Mouse (Mus musculus): ENCODE data around the gene Gm3424. TPM values are rescaled to one million over a fixed set of nuclear protein-coding genes. Genes with fewer than 3 reads are reported as not detected.
"Not testable (repeated sequence)": the region's sequence is repeated elsewhere in the genome, so short reads cannot be mapped to it uniquely, and the experiment has no call there.

Gene Gm3424
- total RNA-seq (2022): not detected

DNA sequence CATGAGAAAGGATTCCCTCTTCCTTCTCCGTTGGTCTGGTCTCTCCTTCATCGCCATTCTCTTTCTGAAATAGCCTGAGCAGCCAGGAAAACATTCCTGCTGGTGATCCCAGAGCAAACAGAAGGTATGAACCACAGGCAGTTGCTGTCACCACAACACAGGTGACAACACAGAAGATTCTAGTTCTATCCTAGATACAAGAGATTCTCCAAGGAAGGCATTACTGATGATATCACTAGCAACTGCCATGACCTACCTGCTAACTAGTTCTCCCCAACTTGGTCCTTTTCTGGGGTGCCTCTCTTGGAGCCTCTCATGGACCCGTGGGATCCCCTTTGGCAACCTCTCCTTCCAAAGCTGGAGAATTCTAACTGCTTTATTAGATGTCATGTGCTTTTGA, at the start of gene Gm3424:
Gene Gm3424, minus strand, starts transcription at position 101 of the 400 bp plus-strand sequence.
- DNase-seq: not testable (repeated sequence)

DNA sequence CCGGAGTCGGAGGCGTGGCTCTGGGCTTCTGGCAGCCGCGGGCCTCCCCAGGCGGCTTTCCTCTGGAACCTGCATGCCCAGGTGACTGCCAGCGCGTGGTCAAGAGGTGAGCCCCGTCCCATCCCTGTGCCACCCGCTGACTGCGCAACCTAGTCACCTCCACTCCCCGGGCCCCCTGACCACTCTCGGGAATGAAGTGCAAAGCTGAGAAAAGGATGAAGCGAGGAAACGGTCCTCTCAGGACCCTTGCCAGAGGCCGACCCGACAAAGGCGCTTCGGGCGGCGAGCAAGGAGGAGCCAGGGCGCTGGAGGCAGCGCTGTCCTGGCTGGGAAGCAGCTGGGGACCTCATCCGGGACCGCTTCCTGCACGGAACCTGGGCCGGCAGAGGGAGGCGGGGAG, 49.7 kb upstream of the Gm3424 start:
- DNase-seq: not testable (repeated sequence)

DNA sequence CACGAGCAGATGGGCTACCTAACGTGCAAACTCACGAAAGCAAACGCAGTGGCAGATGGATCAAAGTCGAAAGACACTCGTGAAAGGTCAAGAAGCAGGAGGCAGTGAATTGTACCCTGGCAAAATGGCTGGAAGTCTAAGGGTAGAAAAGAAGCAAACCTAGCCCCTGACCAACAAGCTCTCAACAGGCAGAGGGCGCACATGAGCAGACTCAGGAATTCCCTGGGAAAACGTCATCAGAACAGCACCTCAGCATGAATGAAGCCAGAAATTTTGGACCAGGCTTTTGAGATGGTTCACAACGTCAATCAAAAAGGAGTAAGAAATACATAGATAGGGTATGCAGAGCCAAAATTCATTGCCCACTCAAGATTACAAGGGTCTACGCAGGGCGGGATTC, 49.0 kb upstream of the Gm3424 start:
- DNase-seq: not testable (repeated sequence)

DNA sequence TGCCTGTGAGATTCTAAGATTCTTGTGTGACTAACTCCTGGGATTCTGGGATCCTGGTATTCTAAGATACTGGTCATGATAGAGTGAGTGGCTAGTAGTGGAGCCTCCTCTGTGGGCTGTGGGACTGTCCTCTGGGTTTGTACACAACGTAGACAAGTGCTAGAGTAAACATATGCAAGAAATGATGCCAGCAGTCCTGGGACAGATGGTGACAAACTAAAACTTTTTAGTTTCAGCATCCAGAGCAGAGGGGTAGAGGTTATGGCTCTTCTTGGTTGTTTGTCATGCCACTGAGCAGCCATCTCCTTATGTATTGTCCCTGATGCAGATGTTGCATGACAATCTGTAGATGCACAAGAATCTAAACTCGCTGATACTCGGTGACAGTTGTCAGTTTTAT, 25.8 kb upstream of the Gm3424 start:
- not testable (repeated sequence) for DNase-seq

DNA sequence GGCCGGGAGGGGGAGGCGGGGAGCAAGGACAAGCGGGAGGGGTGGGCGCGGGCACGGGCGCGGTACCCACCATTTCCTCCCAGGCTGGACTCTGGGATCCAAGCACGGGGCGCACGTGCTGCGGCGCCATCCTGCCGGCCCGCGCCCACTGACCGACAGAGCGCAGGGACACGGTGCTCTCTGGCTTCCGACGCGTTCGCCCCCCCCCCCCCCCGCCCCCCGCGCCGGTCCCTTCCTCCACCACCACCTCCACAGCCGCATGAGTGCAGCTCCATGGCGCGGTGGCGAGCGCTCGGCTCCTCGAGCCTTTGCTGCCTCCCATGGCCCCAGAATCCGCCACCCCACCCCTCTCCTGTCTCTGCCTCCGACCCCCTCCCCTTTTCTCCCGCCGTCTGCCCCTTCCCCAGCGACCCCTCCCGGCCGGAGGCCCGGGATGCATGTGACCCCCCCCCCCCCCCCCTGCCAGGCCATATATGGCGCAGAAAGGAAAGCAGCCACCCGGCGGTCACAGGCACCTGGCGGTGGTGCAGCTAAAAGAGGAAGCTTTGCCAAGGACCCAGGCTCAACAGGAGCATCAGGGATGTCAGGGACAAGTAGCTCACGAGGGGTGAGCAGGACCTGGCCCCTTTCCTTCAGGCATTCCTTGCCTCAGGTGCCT, 17.3 kb downstream of the Gm3424 start:
- not testable (repeated sequence) for DNase-seq

DNA sequence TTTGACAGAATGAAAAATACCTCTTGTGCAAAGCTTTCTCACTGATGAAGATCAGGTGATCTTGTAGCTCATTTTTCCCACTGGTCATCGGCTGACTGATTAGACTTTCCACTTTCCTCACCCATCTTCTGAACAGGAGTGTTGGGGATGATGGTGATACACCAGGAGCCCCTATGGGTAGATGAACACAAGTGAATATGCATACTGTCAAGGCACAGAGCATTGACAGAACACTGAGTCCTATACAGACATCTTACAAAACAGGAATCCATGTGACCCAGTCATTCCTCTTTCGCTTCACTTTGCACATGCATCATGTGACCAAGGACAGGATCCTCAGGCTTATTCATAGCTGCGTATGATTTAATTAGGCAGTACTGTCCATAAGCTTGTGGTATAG, 22.2 kb downstream of the Gm3424 start, which contains the start of gene Gm3383:
Gene Gm3383, minus strand, starts transcription at position 101 of the 400 bp plus-strand sequence.
- not testable (repeated sequence) for DNase-seq

Other genes with a start within 250 kb of the Gm3424 start
- not detected for gene Gm8265, start 197.3 kb downstream of the Gm3424 start, total RNA-seq (2022)
- gene Gm9603, start 142.9 kb downstream of the Gm3424 start, total RNA-seq (2022): not detected
- gene Gm3373, start 88.8 kb downstream of the Gm3424 start, total RNA-seq (2022): under 1 TPM in 3 of 4 experiments, not detected in 1; 0.16 to 0.62 (median 0.32) TPM
- 1 to 10 TPM in 1 of 4 experiments, under 1 TPM in 1, not detected in 2; 0.21 to 1.4 TPM for gene Gm3383, start 22.3 kb downstream of the Gm3424 start, total RNA-seq (2022)
- gene Gm8237, start 50.1 kb upstream of the Gm3424 start, total RNA-seq (2022): under 1 TPM in 1 of 4 experiments, not detected in 3; 0.35 TPM
- under 1 TPM in 2 of 4 experiments, not detected in 2; 0.22 to 0.59 TPM for gene Gm3248, start 131.4 kb upstream of the Gm3424 start, total RNA-seq (2022)
- gene Gm3453, start 148.8 kb upstream of the Gm3424 start, total RNA-seq (2022): not detected
- gene Gm6337, start 227.9 kb upstream of the Gm3424 start, total RNA-seq (2022): not detected

Data from adrenal gland, adult 8-10 months (tissue).